Mouse (Mus musculus): ENCODE measurements around the gene Prkg1.

- TF ChIP-seq POLR2A (IDR thresholded peaks at IDR 0.05; ENCODE audit: borderline replicate concordance, insufficient read depth, low read length) (no peak), CTCF (IDR thresholded peaks at IDR 0.05; ENCODE audit: borderline replicate concordance, insufficient read depth, low read depth, low read length) (no peak)
Observed at GRCm38 (mm10) chr19:31763951-31764800, 657 bp downstream of the Prkg1 start.

Data from cerebellum, adult 2 months (tissue).